Mouse (Mus musculus) liver, embryonic 12.5 days (tissue): Measurements from ENCODE around the gene Bcs1l. TPM values are rescaled to one million over a fixed set of nuclear protein-coding genes. Genes with fewer than 3 reads are reported as not detected.
A peak's percentile ranks its signal among the peaks of the same experiment; 100 is the strongest.

Experiments used
- ATAC-seq: fragments of 200-750 bp; cut with Nextera tagmentation; 2 replicates; pipeline ENCODE4 v1.8.0; 2017; ENCODE audit warnings: moderate number of reproducible peaks, mild to moderate bottlenecking, moderate library complexity
- H3K27ac ChIP-seq: fragments of 300-500 bp; sonication (generic); 2 replicates; pipeline ENCODE4 v1.5.1; 2016; ENCODE audit warnings: mild to moderate bottlenecking
- H3K27me3 ChIP-seq: fragments of 300-500 bp; sonication (generic); replicated peaks from 2 replicates; pipeline ENCODE4 v1.6.1; 2016; ENCODE audit warnings: mild to moderate bottlenecking, moderate library complexity
- H3K36me3 ChIP-seq: fragments of 300-500 bp; sonication (generic); 2 replicates; pipeline ENCODE4 v1.6.1; 2016; ENCODE audit warnings: mild to moderate bottlenecking, moderate library complexity
- H3K4me1 ChIP-seq: fragments of 300-500 bp; sonication (generic); 2 replicates; pipeline ENCODE4 v1.6.1; 2016
- H3K4me2 ChIP-seq: fragments of 300-500 bp; sonication (generic); 2 replicates; pipeline ENCODE4 v1.6.1; 2016; ENCODE audit warnings: mild to moderate bottlenecking, moderate library complexity
- H3K4me3 ChIP-seq: fragments of 300-500 bp; sonication (generic); 2 replicates; pipeline ENCODE4 v1.5.1; 2016; ENCODE audit warnings: mild to moderate bottlenecking, moderate library complexity
- H3K9ac ChIP-seq: fragments of 300-500 bp; sonication (generic); 2 replicates; pipeline ENCODE4 v1.6.1; 2016; ENCODE audit warnings: mild to moderate bottlenecking, moderate library complexity
- H3K9me3 ChIP-seq: fragments of 300-500 bp; sonication (generic); replicated peaks from 2 replicates; pipeline ENCODE4 v1.6.1; 2016; ENCODE audit warnings: mild to moderate bottlenecking, moderate library complexity
- WGBS: fragments of 180-500 bp; shearing (Covaris S2); methylation state at CpG from one replicate; pipeline ENCODE4 v1.1.7; 2016; ENCODE audit not compliant: insufficient replicate concordance; 5-methylcytosine and 5-hydroxymethylcytosine counted together
- microRNA-seq: library from miRNA; unstranded; fragments of <30 nt; microRNA quantifications from one replicate; pipeline ENCODE4, GENCODE M21; 2017
- polyA plus RNA-seq: library from polyadenylated mRNA; unstranded; fragments of >200 nt; fragmentation: Nextera tagmentation; extraction: Ambion mirVana; gene quantifications from 2 replicates; pipeline ENCODE4 v1.2.1, GENCODE M21; 2016

The Bcs1l gene
- polyA plus RNA-seq, 1 experiment from 2014 or later: 16.3 TPM

DNA sequence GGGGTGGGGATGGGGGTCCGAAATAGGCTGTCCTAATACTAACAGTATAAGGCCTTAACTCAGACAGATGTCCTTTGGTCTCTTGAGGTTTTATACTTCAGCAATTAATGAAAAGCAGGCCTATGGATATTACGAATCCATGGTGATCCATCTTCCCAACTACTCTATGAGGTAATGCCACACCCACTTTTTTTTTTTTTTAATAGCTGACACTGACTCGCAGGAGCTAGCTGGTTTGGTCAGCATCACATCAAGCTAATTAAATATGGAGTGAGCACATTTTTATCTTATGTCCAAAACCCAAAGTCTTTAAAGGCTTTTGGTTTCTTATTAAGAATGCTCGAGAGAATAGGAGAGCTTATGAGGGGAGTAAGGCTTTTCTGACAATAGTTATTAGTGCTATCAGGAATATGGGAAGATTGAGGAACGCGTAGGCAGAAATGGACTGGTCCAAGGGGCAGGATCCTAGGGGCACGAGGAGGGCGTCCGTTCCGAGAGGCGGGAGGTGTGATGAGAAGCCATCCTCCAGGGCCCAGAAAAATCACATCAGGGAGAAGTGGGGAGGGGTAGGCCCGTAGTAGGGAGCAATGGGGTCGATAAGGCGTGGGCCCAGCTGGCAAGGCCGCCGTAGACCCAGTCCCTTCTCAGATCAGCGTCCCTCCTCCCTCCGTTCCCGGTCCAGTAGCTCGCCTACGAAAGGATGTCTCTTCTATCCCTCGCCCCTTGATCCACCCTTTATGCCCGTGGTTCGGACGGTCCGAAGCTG, 12.6 kb downstream of the Bcs1l start:
- H3K9me3 ChIP-seq: no peaks in the 10 kb centered on the region
- peaks cover 19% of the 10 kb centered on the region for H3K4me1 ChIP-seq
- 8% methylated on average over 26 of the region's 26 CpGs for WGBS
- peak overlapping the region; percentile 87 for H3K4me3 ChIP-seq
- H3K27ac ChIP-seq: 0 out of 2 replicates have a peak overlapping the region, but pooled peaks have one; percentile 25
- peaks cover 31% of the 10 kb centered on the region for H3K36me3 ChIP-seq
- H3K9ac ChIP-seq: peak overlapping the region; percentile 79
- ATAC-seq: peak; percentile 64
- peak overlapping the region; percentile 85 for H3K4me2 ChIP-seq
- H3K27me3 ChIP-seq: no peaks in the 10 kb centered on the region

GRCm38 (mm10) chr1:74601267-74601962, 13.3 kb downstream of the Bcs1l start, which contains the start of the genes Rnf25 and Stk36:
Gene Rnf25 (minus strand): TSS chr1:74601397.
Gene Stk36 (plus strand): TSS chr1:74601445.
- WGBS: 17% methylated on average over 25 of the region's 25 CpGs
- Histone ChIP-seq H3K9ac (peak within 1 kb of the TSS; percentile 79), H3K36me3 (peaks cover 25% of the 10 kb centered on the region), H3K27me3 (no peaks in the 10 kb centered on the region), H3K4me2 (peak within 1 kb of the TSS; percentile 85), H3K4me3 (peak within 1 kb of the TSS; percentile 87), H3K4me1 (peaks cover 19% of the 10 kb centered on the region), H3K9me3 (no peaks in the 10 kb centered on the region), H3K27ac (0 out of 2 replicates have a peak within 1 kb of the TSS, but pooled peaks have one; percentile 25)
- ATAC-seq: peak; percentile 80

DNA sequence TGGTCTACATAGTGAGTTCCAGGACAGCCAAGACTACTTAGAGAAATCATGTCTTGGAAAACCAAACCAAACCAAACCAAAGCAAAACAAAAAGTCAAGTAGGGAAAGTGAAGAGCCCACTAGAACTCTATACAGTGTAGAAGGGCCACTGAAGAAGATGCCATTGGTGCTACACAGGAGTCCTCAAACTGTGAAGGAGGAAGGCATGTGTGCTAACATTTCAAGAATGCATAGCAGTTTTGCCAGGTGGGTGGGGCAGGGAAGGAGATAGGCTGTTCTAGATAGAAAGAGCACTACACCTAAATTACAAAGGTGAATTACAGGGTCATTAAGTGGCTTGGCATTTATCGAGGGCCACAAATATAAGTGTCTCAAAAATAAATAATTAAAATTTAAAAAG, 36.1 kb downstream of the Bcs1l start:
- Histone ChIP-seq H3K27ac (no peak overlapping the region), H3K36me3 (no peaks in the 10 kb centered on the region), H3K9me3 (no peaks in the 10 kb centered on the region), H3K4me1 (no peaks in the 10 kb centered on the region), H3K4me2 (no peak overlapping the region), H3K9ac (no peak overlapping the region), H3K27me3 (no peaks in the 10 kb centered on the region), H3K4me3 (no peak overlapping the region)
- ATAC-seq: no peak
- WGBS: 75% methylated on average over 1 of the region's 1 CpGs

- ATAC-seq: no peak
- WGBS: 64% methylated on average over 4 of the region's 4 CpGs
Observed at GRCm38 (mm10) chr1:74626076-74626475, 38.0 kb downstream of the Bcs1l start.

GRCm38 (mm10) chr1:74628001-74628400, 39.9 kb downstream of the Bcs1l start:
- Histone ChIP-seq H3K9ac (no peak overlapping the region), H3K27ac (no peak overlapping the region), H3K27me3 (no peaks in the 10 kb centered on the region), H3K4me3 (no peak overlapping the region), H3K9me3 (no peaks in the 10 kb centered on the region), H3K4me1 (no peaks in the 10 kb centered on the region), H3K36me3 (no peaks in the 10 kb centered on the region), H3K4me2 (no peak overlapping the region)
- 58% methylated on average over 7 of the region's 7 CpGs for WGBS
- ATAC-seq: no peak

More at GRCm38 (mm10) chr1:74626076-74626475, 38.0 kb downstream of the Bcs1l start:
- H3K36me3 ChIP-seq: no peaks in the 10 kb centered on the region
- no peak overlapping the region for H3K27ac ChIP-seq
- no peaks in the 10 kb centered on the region for H3K9me3 ChIP-seq
- H3K4me3 ChIP-seq: no peak overlapping the region
- no peak overlapping the region for H3K9ac ChIP-seq
- H3K4me1 ChIP-seq: no peaks in the 10 kb centered on the region
- no peak overlapping the region for H3K4me2 ChIP-seq
- H3K27me3 ChIP-seq: no peaks in the 10 kb centered on the region

DNA sequence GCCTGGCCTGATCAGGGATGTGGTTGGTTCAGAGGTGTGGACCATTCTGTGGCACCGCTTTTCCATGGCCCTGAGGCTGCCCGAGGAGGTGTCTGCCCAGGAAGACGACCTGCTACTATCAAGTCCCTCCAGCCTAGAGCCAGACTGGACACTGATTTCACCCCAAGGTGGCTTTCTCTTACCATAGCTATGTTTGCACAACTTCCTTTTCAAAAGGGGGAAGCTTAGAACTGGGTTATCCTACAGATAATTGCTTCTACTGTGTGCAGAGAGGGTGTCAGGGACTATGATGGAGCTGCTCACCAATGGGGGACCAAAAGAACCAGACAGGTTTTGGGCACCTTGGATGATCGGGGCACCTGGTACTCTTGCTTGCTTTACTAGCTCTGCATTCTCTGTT, 44.6 kb downstream of the Bcs1l start:
- ATAC-seq: no peak
- no peak overlapping the region for H3K27ac ChIP-seq
- H3K4me3 ChIP-seq: no peak overlapping the region
- no peaks in the 10 kb centered on the region; the same call in 1 of the 2 replicates for H3K27me3 ChIP-seq
- H3K4me2 ChIP-seq: no peak overlapping the region
- no peak overlapping the region for H3K9ac ChIP-seq
- H3K4me1 ChIP-seq: no peaks in the 10 kb centered on the region
- 46% methylated on average over 4 of the region's 4 CpGs for WGBS
- H3K9me3 ChIP-seq: no peaks in the 10 kb centered on the region
- H3K36me3 ChIP-seq: no peaks in the 10 kb centered on the region

Small RNAs within 50 kb of the gene (microRNA-seq; reads per million reads assigned to microRNA genes)
- gene Gm25035: not detected

Other genes starting within 250 kb of the Bcs1l start
- 0.11 and 0.14 TPM in 2 replicates for gene Catip, start 226.2 kb upstream of the Bcs1l start, polyA plus RNA-seq
- gene Slc11a1, start 213.1 kb upstream of the Bcs1l start, polyA plus RNA-seq: 8.6 and 9.0 TPM in 2 replicates
- gene Ctdsp1, start 196.8 kb upstream of the Bcs1l start, polyA plus RNA-seq: 42.0 and 42.4 TPM in 2 replicates
- 0.81 and 0.93 TPM in 2 replicates for gene Vil1, start 178.9 kb upstream of the Bcs1l start, polyA plus RNA-seq
- gene Cnot9, start 82.2 kb upstream of the Bcs1l start, polyA plus RNA-seq: 51.6 and 52.4 TPM in 2 replicates
- 0.12 and 0.14 TPM in 2 replicates for gene Plcd4, start 45.4 kb upstream of the Bcs1l start, polyA plus RNA-seq
- 19.2 and 19.9 TPM in 2 replicates for gene Usp37, start 44.0 kb upstream of the Bcs1l start, polyA plus RNA-seq
- gene Zfp142, start within 50 bp of the Bcs1l start, polyA plus RNA-seq: 3.8 and 3.9 TPM in 2 replicates
- gene Rnf25, start 13.1 kb downstream of the Bcs1l start, polyA plus RNA-seq: 14.7 and 15.9 TPM in 2 replicates
- gene Stk36, start 13.2 kb downstream of the Bcs1l start, polyA plus RNA-seq: 0.75 and 1.2 TPM in 2 replicates
- 15.4 and 17.8 TPM in 2 replicates for gene Ttll4, start 73.5 kb downstream of the Bcs1l start, polyA plus RNA-seq
- 2.3 and 2.8 TPM in 2 replicates for gene Cyp27a1, start 125.3 kb downstream of the Bcs1l start, polyA plus RNA-seq
- 0.13 TPM in 1 of 2 replicates, not detected in the other for gene Prkag3, start 160.9 kb downstream of the Bcs1l start, polyA plus RNA-seq
- 0.13 and 0.86 TPM in 2 replicates for gene Wnt6, start 183.6 kb downstream of the Bcs1l start, polyA plus RNA-seq
- gene Wnt10a, start 203.2 kb downstream of the Bcs1l start, polyA plus RNA-seq: not detected in 2 replicates